Mouse (Mus musculus) right cerebral cortex, adult 18-20 months (tissue): ENCODE data around the gene Vav1.
"Not testable (repeated sequence)": the region's sequence is repeated elsewhere in the genome, so short reads cannot be mapped to it uniquely, and the experiment has no call there.

Experiments
- DNase-seq: peaks from one replicate; pipeline ENCODE4 v3.0.0; 2022; ENCODE audit warnings: mixed read lengths

Vav1 gene

DNA sequence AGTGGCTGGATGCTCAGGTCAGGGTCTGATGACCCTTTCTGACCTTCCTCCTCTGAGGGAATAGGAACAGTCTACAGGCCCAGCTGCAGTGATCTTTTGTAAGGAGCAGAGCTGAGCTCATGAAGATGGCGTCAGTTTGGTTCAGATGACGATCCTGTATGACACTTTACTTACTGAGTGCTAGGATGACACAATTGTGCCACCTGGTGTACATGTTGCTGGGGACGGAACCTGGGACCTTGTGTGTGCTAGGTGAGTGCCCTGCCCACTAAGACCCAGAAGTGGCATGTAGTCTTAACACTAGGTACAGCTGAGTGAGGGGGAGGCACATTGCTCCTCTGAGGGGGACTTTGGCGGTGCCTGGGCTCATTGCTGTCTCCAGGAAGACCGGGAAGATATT, 5.0 kb downstream of the Vav1 start:
- DNase-seq: no peak

- no peak for DNase-seq
Measured at GRCm38 (mm10) chr17:57285077-57285476, 6.2 kb downstream of the Vav1 start.

DNA sequence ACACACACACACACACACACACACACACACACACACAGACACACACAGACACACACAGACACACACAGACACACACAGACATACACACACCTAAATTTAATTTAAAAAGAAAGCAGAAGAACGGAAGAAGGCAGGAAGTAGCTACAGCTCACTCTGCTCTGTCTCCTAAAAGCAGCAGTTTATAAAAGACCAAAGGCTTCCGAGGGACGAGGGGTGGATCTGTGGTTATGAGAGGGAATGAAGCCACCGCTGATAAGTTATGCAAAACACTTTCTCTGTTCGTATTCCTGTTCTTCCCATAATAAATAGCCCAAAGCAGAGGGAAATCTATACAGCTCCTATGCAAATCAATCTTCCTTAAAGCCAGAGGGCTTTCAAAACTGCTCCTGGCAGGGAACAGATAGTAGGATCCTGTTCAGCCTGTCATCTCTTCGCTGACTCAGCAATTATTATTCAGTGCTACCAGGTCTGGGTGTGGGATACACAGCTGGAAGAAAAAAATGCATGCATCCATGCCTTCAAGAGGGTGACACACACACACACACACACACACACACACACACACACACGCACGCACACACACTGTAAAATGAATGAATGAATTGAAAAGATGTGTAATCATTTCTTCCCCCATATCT, 7.9 kb downstream of the Vav1 start:
- no peak for DNase-seq

GRCm38 (mm10) chr17:57289252-57289651, 10.4 kb downstream of the Vav1 start:
- DNase-seq: no peak

DNA sequence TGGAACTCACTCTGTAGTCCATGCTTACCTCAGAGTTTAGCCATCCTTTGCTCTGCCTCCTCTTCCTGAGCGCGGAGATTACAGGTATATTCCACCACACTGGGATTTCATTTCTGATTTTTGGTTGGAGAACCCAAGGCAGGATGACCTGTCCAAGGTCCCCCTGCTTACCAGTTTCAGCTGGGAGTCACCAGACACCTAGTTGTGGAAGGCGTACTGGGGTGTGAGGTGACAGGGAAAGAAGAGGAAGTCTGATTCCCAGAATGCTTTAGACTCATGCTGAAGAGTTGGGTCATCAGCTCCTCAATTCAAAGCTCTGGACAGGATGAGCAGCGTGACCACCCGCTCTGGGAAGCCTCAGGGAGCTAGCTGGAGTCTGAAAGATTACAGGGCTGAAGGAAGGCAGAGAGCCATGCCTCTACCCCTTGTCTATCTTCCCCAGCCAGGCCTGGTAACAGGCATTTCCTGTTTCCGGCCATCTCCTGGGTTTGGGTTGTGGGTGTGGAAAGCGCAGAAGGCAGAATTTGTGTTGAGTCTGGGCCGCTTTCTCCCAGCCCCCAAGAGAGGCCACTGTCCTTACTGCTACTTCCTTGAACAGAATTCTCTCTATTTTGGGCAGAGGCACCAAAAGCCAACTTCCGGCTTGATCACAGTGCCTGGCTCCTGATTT, 11.2 kb downstream of the Vav1 start:
- peak; percentile 14 for DNase-seq

DNA sequence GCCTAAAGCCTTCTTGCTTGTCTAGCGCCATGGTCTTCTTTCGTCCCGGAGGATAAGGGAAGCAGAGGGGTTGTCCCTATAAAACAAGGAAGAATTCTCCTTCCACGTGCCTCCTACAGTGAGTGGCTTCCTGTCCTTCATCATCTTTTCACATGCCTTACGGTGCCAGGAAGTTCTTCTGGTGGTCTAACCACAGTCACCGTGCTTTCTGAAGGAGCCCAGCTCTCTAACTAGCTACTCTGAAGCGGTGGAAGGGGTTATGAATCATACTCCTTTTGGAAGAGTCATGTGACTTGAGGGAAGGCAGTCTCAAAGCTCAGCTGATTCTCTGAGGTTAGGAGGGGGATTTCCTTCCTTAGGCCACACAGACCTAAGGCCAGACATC, 11.8 kb downstream of the Vav1 start:
- DNase-seq: no peak

- DNase-seq: no peak
Measured at GRCm38 (mm10) chr17:57292302-57292701, 13.4 kb downstream of the Vav1 start.

GRCm38 (mm10) chr17:57292968-57293367, 14.1 kb downstream of the Vav1 start:
- no peak for DNase-seq

GRCm38 (mm10) chr17:57295935-57296334, 17.0 kb downstream of the Vav1 start:
- no peak for DNase-seq

DNA sequence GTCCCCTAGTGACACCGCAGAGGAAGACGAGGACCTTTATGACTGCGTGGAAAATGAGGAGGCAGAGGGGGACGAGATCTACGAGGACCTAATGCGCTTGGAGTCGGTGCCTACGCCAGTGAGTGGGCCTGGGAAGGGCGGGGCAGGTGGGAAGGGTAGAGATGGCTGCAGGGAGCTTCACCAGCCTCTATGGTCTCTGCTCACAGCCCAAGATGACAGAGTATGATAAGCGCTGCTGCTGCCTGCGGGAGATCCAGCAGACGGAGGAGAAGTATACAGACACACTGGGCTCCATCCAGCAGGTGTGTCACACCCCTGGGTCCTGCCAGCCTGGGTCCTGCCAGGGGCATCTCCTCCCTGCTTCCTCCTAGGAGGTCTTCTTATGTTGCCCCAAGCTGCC, 18.1 kb downstream of the Vav1 start:
- no peak for DNase-seq

GRCm38 (mm10) chr17:57305593-57305992, 26.7 kb downstream of the Vav1 start:
- DNase-seq: no peak

DNA sequence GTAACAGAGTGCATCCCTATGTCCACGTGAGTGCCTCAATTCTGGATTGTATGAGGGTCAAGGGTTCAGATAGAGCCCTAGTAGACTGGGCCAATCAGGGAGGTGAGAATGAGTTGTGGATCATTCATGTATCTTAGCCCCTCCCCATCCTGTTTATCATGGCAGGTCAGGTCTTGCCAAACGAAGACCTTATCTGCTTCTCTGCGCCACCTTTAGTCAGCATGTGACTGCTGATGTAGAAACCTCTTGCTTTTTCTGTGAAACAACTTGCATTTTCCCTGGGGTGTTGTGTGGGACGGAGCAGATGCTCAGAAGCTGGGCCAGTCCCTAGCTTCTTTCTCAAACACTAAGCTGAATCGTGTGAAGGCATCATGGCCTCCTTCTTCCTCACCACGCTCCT, 28.2 kb downstream of the Vav1 start:
- peak; percentile 17 for DNase-seq

DNA sequence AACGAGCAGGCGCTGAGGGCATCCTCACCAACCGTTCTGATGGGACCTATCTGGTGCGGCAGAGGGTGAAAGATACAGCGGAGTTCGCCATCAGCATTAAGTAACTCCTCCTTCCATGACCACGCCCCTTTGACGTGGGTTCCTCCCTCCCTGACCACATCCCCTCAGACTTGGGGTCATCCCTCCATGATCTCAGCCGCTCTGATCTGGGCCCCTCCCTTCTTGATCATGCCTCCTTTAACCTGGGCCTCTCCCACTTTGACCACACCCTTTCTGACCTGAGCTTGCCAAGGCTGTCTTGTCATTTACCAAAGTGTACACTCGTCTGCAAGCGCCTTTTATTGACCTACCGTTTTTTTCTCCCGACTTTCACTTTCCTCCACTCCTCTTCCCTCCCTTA, 32.9 kb downstream of the Vav1 start:
- DNase-seq: no peak

DNA sequence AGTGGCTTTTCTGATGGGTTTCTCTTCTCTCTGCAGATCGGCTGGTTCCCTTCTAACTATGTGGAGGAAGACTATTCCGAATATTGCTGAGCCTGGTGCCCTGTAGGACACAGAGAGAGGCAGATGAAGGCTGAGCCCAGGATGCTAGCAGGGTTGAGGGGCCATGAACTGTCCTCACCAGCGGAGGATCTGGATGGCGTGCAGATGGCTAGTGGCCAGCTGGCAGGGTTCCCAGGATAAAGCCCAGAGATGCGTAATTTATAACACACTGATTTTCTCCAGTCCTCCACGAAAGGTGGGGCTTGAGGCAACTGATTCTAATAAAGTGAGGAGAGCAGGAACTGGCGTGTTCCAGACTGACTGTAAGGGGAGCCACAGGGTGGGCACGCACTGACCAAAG, 48.7 kb downstream of the Vav1 start:
- no peak for DNase-seq

- no peak for DNase-seq
Measured at GRCm38 (mm10) chr17:57328944-57329343, 50.0 kb downstream of the Vav1 start.

- no peak for DNase-seq
Measured at GRCm38 (mm10) chr17:57330993-57331392, 52.1 kb downstream of the Vav1 start.

GRCm38 (mm10) chr17:57332241-57332640, 53.3 kb downstream of the Vav1 start:
- DNase-seq: no peak

- no peak for DNase-seq
Measured at GRCm38 (mm10) chr17:57334001-57334760, 55.3 kb downstream of the Vav1 start.

GRCm38 (mm10) chr17:57334761-57335150, 55.9 kb downstream of the Vav1 start:
- peak; percentile 69 for DNase-seq

GRCm38 (mm10) chr17:57335194-57335593, 56.3 kb downstream of the Vav1 start:
- not testable (repeated sequence) for DNase-seq

- peak; percentile 83 for DNase-seq
Measured at GRCm38 (mm10) chr17:57335673-57336303, 56.9 kb downstream of the Vav1 start.

GRCm38 (mm10) chr17:57337996-57338395, 59.1 kb downstream of the Vav1 start:
- DNase-seq: no peak

GRCm38 (mm10) chr17:57339298-57339697, 60.4 kb downstream of the Vav1 start:
- no peak for DNase-seq

DNA sequence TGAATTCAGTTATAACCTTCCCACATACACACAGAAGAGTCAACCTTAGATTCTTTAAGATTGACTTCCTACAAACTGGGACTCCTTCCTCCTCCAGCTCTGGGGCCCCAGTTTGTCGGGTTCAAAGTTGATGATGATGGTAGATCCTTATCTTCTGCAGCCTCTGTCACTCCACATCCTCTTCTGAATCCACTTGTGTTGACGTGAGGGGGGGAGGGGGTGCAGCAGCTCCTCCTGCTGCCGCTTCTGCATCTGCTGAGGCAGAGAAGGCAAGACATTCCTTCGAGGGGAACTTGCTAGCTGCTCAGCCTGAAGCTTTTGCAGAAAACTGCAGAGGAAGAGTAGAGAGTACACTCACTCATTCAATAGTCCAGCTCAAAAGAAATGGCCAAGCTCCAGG, 62.7 kb downstream of the Vav1 start:
- DNase-seq: no peak
